21 mouse cellular contexts compared by ENCODE assay signal in the genomic region with DNA sequence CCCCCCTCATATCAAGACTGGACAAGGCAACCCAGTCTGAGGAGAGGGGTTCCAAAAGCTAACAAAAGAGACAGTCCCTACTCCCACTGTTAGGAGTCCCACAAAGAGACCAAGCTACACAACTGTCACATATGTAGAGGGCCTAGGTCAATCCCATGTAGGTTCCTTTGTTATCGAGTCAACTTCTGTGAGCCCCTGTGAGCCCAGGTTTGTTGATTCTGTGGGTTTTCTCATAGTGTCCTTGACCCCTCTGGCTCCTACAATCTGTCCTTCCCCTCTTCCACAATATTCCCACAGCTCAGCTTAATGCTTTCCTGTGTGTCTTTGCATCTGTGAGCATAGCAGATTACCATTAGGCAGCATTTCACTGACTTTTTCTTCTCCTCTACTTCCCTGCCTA. TPM values are rescaled to one million over a fixed set of nuclear protein-coding genes. Genes with fewer than 3 reads are reported as not detected.
A peak's percentile ranks its signal among the peaks of the same experiment; 100 is the strongest.
DNase-seq lines count a peak whose midpoint lies in the region; ATAC-seq and TF ChIP-seq lines count a peak whose summit lies in the region.
"Had no signal": no experiment of that assay in that cellular context is flagged by ENCODE, and none has a peak within 500 bp of the region (broad histone marks: within the 10 kb centered on the region; RNA-seq: fewer than 3 reads in every experiment).

No protein-coding gene starts in this region.

- no peak overlapping the region for H3K4me2 ChIP-seq in hindbrain, embryonic 12.5 days (replicated peaks)
- H3K4me2 ChIP-seq in midbrain, postnatal 0 days (ENCODE audit: low read depth, low read length, poor library complexity, severe bottlenecking), result no peak overlapping the region
- no peak overlapping the region for H3K4me2 ChIP-seq in embryonic facial prominence, embryonic 11.5 days (ENCODE audit: low read depth, low read length)
- H3K4me2 ChIP-seq: forebrain, embryonic 12.5 days; forebrain, embryonic 15.5 days had no signal

- 27% methylated on average over 1 of the region's 1 CpGs for WGBS in hindbrain, embryonic 10.5 days
- 33% methylated on average over 1 of the region's 1 CpGs for WGBS in hindbrain, embryonic 12.5 days
- WGBS in midbrain, embryonic 10.5 days, result 57% methylated on average over 1 of the region's 1 CpGs
- WGBS in midbrain, postnatal 0 days, result 62% methylated on average over 1 of the region's 1 CpGs
- WGBS in embryonic facial prominence, embryonic 10.5 days, result 41% methylated on average over 1 of the region's 1 CpGs
- 0% methylated on average over 1 of the region's 1 CpGs for WGBS in embryonic facial prominence, embryonic 11.5 days

- H3K9ac ChIP-seq in hindbrain, embryonic 12.5 days, result no peak overlapping the region
- H3K9ac ChIP-seq in midbrain, postnatal 0 days (replicated peaks; ENCODE audit: low read length, poor library complexity, severe bottlenecking), result no peak overlapping the region
- no peak overlapping the region for H3K9ac ChIP-seq in embryonic facial prominence, embryonic 11.5 days (replicated peaks; ENCODE audit: low read length)
- H3K9ac ChIP-seq: forebrain, embryonic 12.5 days; forebrain, embryonic 15.5 days; forebrain, postnatal 0 days had no signal

- peaks cover 55% of the 10 kb centered on the region for H3K4me1 ChIP-seq in hindbrain, embryonic 10.5 days (replicated peaks)
- peaks cover 11% of the 10 kb centered on the region for H3K4me1 ChIP-seq in hindbrain, embryonic 12.5 days
- H3K4me1 ChIP-seq in midbrain, embryonic 10.5 days, result peaks cover 65% of the 10 kb centered on the region
- H3K4me1 ChIP-seq in midbrain, postnatal 0 days (ENCODE audit: insufficient read depth, low read length), result 0 out of 2 replicates have a peak, but pooled peaks cover 2% of the 10 kb centered on the region
- peaks cover 38% of the 10 kb centered on the region for H3K4me1 ChIP-seq in embryonic facial prominence, embryonic 10.5 days
- no peaks in the 10 kb centered on the region for H3K4me1 ChIP-seq in embryonic facial prominence, embryonic 11.5 days (ENCODE audit: control insufficient read depth, insufficient read depth, low read length)

- ATAC-seq in hindbrain, embryonic 12.5 days (ENCODE audit: low FRiP score), result no peak
- ATAC-seq in midbrain, postnatal 0 days (ENCODE audit: low FRiP score), result no peak
- ATAC-seq in embryonic facial prominence, embryonic 11.5 days (replicated peaks; ENCODE audit: insufficient number of reproducible peaks, low FRiP score, low TSS enrichment, low read depth), result no peak
- ATAC-seq: forebrain, embryonic 15.5 days; forebrain, postnatal 0 days had no signal

- H3K4me3 ChIP-seq in hindbrain, embryonic 10.5 days, result no peak overlapping the region
- H3K4me3 ChIP-seq in hindbrain, embryonic 12.5 days, result no peak overlapping the region
- H3K4me3 ChIP-seq in midbrain, embryonic 10.5 days, result no peak overlapping the region
- no peak overlapping the region for H3K4me3 ChIP-seq in midbrain, postnatal 0 days (ENCODE audit: low read depth, low read length)
- H3K4me3 ChIP-seq in embryonic facial prominence, embryonic 10.5 days, result no peak overlapping the region
- H3K4me3 ChIP-seq in embryonic facial prominence, embryonic 11.5 days (ENCODE audit: low read depth, low read length), result no peak overlapping the region
- H3K4me3 ChIP-seq: forebrain, embryonic 12.5 days; forebrain, embryonic 15.5 days had no signal

- H3K36me3 ChIP-seq in hindbrain, embryonic 10.5 days, result no peaks in the 10 kb centered on the region
- H3K36me3 ChIP-seq in hindbrain, embryonic 12.5 days, result no peaks in the 10 kb centered on the region
- no peaks in the 10 kb centered on the region for H3K36me3 ChIP-seq in midbrain, embryonic 10.5 days
- no peaks in the 10 kb centered on the region for H3K36me3 ChIP-seq in midbrain, postnatal 0 days (ENCODE audit: insufficient read depth, low read length)
- H3K36me3 ChIP-seq in embryonic facial prominence, embryonic 10.5 days (replicated peaks), result no peaks in the 10 kb centered on the region
- no peaks in the 10 kb centered on the region for H3K36me3 ChIP-seq in embryonic facial prominence, embryonic 11.5 days (replicated peaks; ENCODE audit: control insufficient read depth, insufficient read depth, low read depth, low read length)
- H3K36me3 ChIP-seq: forebrain, embryonic 12.5 days; forebrain, embryonic 15.5 days had no signal

- TF ChIP-seq CTCF in midbrain, postnatal 0 days (IDR thresholded peaks at IDR 0.05), result no peak

- H3K27ac ChIP-seq in hindbrain, embryonic 10.5 days, result peak overlapping the region; percentile 69
- H3K27ac ChIP-seq in hindbrain, embryonic 12.5 days, result no peak overlapping the region
- 0 out of 2 replicates have a peak overlapping the region, but pooled peaks have one; percentile 38 for H3K27ac ChIP-seq in midbrain, embryonic 10.5 days (replicated peaks)
- H3K27ac ChIP-seq in midbrain, postnatal 0 days (ENCODE audit: low read depth, low read length), result no peak overlapping the region
- H3K27ac ChIP-seq in embryonic facial prominence, embryonic 10.5 days (replicated peaks), result 0 out of 2 replicates have a peak overlapping the region, but pooled peaks have one; percentile 35
- no peak overlapping the region for H3K27ac ChIP-seq in embryonic facial prominence, embryonic 11.5 days (replicated peaks; ENCODE audit: low read depth, low read length)
- H3K27ac ChIP-seq: forebrain, embryonic 12.5 days; forebrain, embryonic 15.5 days had no signal

- H3K27me3 ChIP-seq in hindbrain, embryonic 10.5 days (ENCODE audit: insufficient read depth, poor library complexity, severe bottlenecking), result no peaks in the 10 kb centered on the region
- H3K27me3 ChIP-seq in hindbrain, embryonic 12.5 days, result no peaks in the 10 kb centered on the region
- H3K27me3 ChIP-seq in midbrain, embryonic 10.5 days (ENCODE audit: low read depth, poor library complexity, severe bottlenecking), result peaks cover 76% of the 10 kb centered on the region
- no peaks in the 10 kb centered on the region for H3K27me3 ChIP-seq in midbrain, postnatal 0 days (ENCODE audit: insufficient read depth, low read length)
- H3K27me3 ChIP-seq in embryonic facial prominence, embryonic 10.5 days (replicated peaks; ENCODE audit: low read depth, poor library complexity, severe bottlenecking), result no peaks in the 10 kb centered on the region
- no peaks in the 10 kb centered on the region for H3K27me3 ChIP-seq in embryonic facial prominence, embryonic 11.5 days (ENCODE audit: control insufficient read depth, insufficient read depth, low read length)
- H3K27me3 ChIP-seq: forebrain, embryonic 15.5 days had no signal

- H3K9me3 ChIP-seq in hindbrain, embryonic 10.5 days, result peaks cover 1% of the 10 kb centered on the region
- H3K9me3 ChIP-seq in hindbrain, embryonic 12.5 days (replicated peaks), result no peaks in the 10 kb centered on the region
- no peaks in the 10 kb centered on the region; the same call in 1 of the 2 replicates for H3K9me3 ChIP-seq in midbrain, embryonic 10.5 days (replicated peaks)
- H3K9me3 ChIP-seq in midbrain, postnatal 0 days (ENCODE audit: low read length), result no peaks in the 10 kb centered on the region
- no peaks in the 10 kb centered on the region for H3K9me3 ChIP-seq in embryonic facial prominence, embryonic 10.5 days
- H3K9me3 ChIP-seq in embryonic facial prominence, embryonic 11.5 days (replicated peaks; ENCODE audit: control insufficient read depth, low read length), result no peaks in the 10 kb centered on the region
- H3K9me3 ChIP-seq: forebrain, embryonic 12.5 days; forebrain, embryonic 15.5 days had no signal

- DNase-seq in hindbrain, embryonic 10.5 days (ENCODE audit: low spot score), result no peak
- DNase-seq in midbrain, embryonic 10.5 days (ENCODE audit: low spot score), result no peak
- DNase-seq in midbrain, postnatal 0 days (ENCODE audit: low spot score), result no peak
- peak; percentile 10 for DNase-seq in embryonic facial prominence, embryonic 10.5 days (ENCODE audit: low spot score)
- DNase-seq in embryonic facial prominence, embryonic 11.5 days (ENCODE audit: low spot score), result peak; percentile 6
- no peak for DNase-seq in frontal cortex, postnatal 36 days (ENCODE audit: low spot score in 2 of 2)
- no peak for DNase-seq in left cerebral cortex, adult 11 months (ENCODE audit: low spot score)
- DNase-seq: adrenal gland, adult 2 months; adrenal gland, postnatal 10 days; adrenal gland, postnatal 25 days; cerebellum, adult 11 months; cerebellum, adult 18-20 months; cerebellum, adult 8-10 months; cerebellum, adult 9-11 months; cerebellum, postnatal 14 days; cerebellum, postnatal 36 days; embryo, embryonic 11 days; forebrain, postnatal 0 days had no signal

RNA-seq across cellular contexts. Expression of gene Trio, which starts 28.5 kb away (rescaled TPM):
- polyA plus RNA-seq in hindbrain, embryonic 10.5 days (2016; fragmentation: Nextera tagmentation; extraction: Ambion mirVana), result 25.3 and 25.5 TPM in 2 replicates
- 48.5 and 51.2 TPM in 2 replicates for polyA plus RNA-seq in hindbrain, embryonic 12.5 days (2016; fragmentation: Nextera tagmentation; extraction: Ambion mirVana)
- polyA plus RNA-seq in midbrain, embryonic 10.5 days (2016; fragmentation: Nextera tagmentation; extraction: Ambion mirVana), result 19.0 and 24.6 TPM in 2 replicates
- 213 and 251 TPM in 2 replicates for total RNA-seq in midbrain, postnatal 0 days (2014; rRNA removed)
- polyA plus RNA-seq in midbrain, postnatal 0 days (2015; fragmentation: Nextera tagmentation; extraction: Ambion mirVana), result 19.0 and 23.3 TPM in 2 replicates
- polyA plus RNA-seq in embryonic facial prominence, embryonic 10.5 days (2016; fragmentation: Nextera tagmentation; extraction: Ambion mirVana), result 24.8 and 28.8 TPM in 2 replicates
- 45.4 and 47.7 TPM in 2 replicates for polyA plus RNA-seq in embryonic facial prominence, embryonic 11.5 days (2014; fragmentation: Nextera tagmentation; extraction: Ambion mirVana)

Comparison
In these comparisons a context has a peak if more than half of its experiments do, and no peak if none do; other contexts are left out.
1. H3K27ac ChIP-seq: peak in hindbrain, embryonic 10.5 days (single experiment), midbrain, embryonic 10.5 days (single experiment) and embryonic facial prominence, embryonic 10.5 days (single experiment); none in hindbrain, embryonic 12.5 days (single experiment), midbrain, postnatal 0 days (single experiment) and embryonic facial prominence, embryonic 11.5 days (single experiment).
2. DNase-seq: peak in embryonic facial prominence, embryonic 10.5 days (single experiment) and embryonic facial prominence, embryonic 11.5 days (single experiment); none in hindbrain, embryonic 10.5 days (single experiment), midbrain, embryonic 10.5 days (single experiment), midbrain, postnatal 0 days (single experiment), frontal cortex, postnatal 36 days (0 of 2) and left cerebral cortex, adult 11 months (single experiment).